Mouse (Mus musculus): ENCODE results near the gene Fam19a4.

GRCm38 (mm10) chr6:96797451-96797850 is 262.8 kb downstream of the Fam19a4 start:
- TF ChIP-seq KAT2A (IDR thresholded peaks at IDR 0.05; ENCODE audit: insufficient replicate concordance, low read length) (no peak), RCOR1 (conservative IDR thresholded peaks at IDR 0.05; ENCODE audit: low read depth, low read length) (no peak), CTCF (conservative IDR thresholded peaks at IDR 0.05 in 1 of 2, IDR thresholded peaks at IDR 0.05 in 1 of 2; ENCODE audit: low read depth in 2 of 2, low read length in 2 of 2) (no peak), USF2 (conservative IDR thresholded peaks at IDR 0.05; ENCODE audit: low read depth, low read length) (no peak), POLR2A (IDR thresholded peaks at IDR 0.05; ENCODE audit: low read depth, low read length) (no peak), MAFK (IDR thresholded peaks at IDR 0.05; ENCODE audit: insufficient replicate concordance, low read length) (no peak), NELFE (IDR thresholded peaks at IDR 0.05; ENCODE audit: low read depth, low read length) (no peak), JUND (conservative IDR thresholded peaks at IDR 0.05; ENCODE audit: low read depth, low read length) (no peak), E2F4 (IDR thresholded peaks at IDR 0.05; ENCODE audit: insufficient replicate concordance, low read depth, low read length) (no peak), EP300 (IDR thresholded peaks at IDR 0.05; ENCODE audit: low read length) (no peak)
